Mouse (Mus musculus) heart, postnatal 36 days (tissue): ENCODE measurements around the gene Zfp62. TPM values are rescaled to one million over a fixed set of nuclear protein-coding genes. Genes with fewer than 3 reads are reported as not detected.

Experiments
- DNase-seq, 2 experiments: peaks; one replicate each; pipeline ENCODE4 v3.0.0; 2021 to 2022
- intact Hi-C: fragments of 180-260 bp; cut with DNase I; formaldehyde crosslinking; loops from one replicate; pipeline ENCODE4 v1.15.1; 2025
- total RNA-seq, 2 experiments: library from RNA; stranded (reverse); gene quantifications; 2 replicates each; pipeline ENCODE4 v1.2.3; 2021

The Zfp62 gene
- total RNA-seq, 2 experiments from 2014 or later: 25.8 to 26.8 TPM

- intact Hi-C loops: no loop called here
Measured at GRCm38 (mm10) chr11:49265101-49265500, 62.0 kb downstream of the Zfp62 start.

GRCm38 (mm10) chr11:49266671-49267070 is 63.6 kb downstream of the Zfp62 start:
- intact Hi-C loops: no loop called here
- DNase-seq: no peak

More at GRCm38 (mm10) chr11:49265101-49265500, 62.0 kb downstream of the Zfp62 start:
- no peak for DNase-seq

GRCm38 (mm10) chr11:49267316-49267715 is 64.2 kb downstream of the Zfp62 start:
- intact Hi-C loops: no loop called here

GRCm38 (mm10) chr11:49267970-49268579 is 65.0 kb downstream of the Zfp62 start:
- intact Hi-C loops: no loop called here
- no peak for DNase-seq

More at GRCm38 (mm10) chr11:49267316-49267715, 64.2 kb downstream of the Zfp62 start:
- no peak for DNase-seq

Other genes starting within 250 kb of the Zfp62 start
- gene Olfr56, start 224.4 kb upstream of the Zfp62 start, total RNA-seq: not detected
- gene 9930111J21Rik1, start 223.9 kb upstream of the Zfp62 start, total RNA-seq: 1 to 10 TPM; 5.4 to 6.3 TPM
- gene Gm12185, start 211.1 kb upstream of the Zfp62 start, total RNA-seq: 1 to 10 TPM in 1 of 2 experiments, under 1 TPM in 1; 0.97 to 1.8 TPM
- 1 to 10 TPM; 1.8 to 5.3 TPM for gene Tgtp1, start 209.1 kb upstream of the Zfp62 start, total RNA-seq
- gene 9930111J21Rik2, start 152.1 kb upstream of the Zfp62 start, total RNA-seq: 1 to 10 TPM; 6.0 to 8.0 TPM
- gene Tgtp2, start 139.1 kb upstream of the Zfp62 start, total RNA-seq: 1 to 10 TPM in 1 of 2 experiments, under 1 TPM in 1; 0.28 to 3.8 TPM
- 1 to 10 TPM; 2.3 to 2.7 TPM for gene Ifi47, start 126.7 kb upstream of the Zfp62 start, total RNA-seq
- 1 to 10 TPM; 1.5 TPM for gene Olfr1396, start 88.4 kb upstream of the Zfp62 start, total RNA-seq
- not detected for gene Olfr1395, start 61.0 kb upstream of the Zfp62 start, total RNA-seq
- gene Olfr1394, start 48.9 kb upstream of the Zfp62 start, total RNA-seq: not detected
- 10 to 100 TPM; 34.7 to 38.5 TPM for gene Btnl9, start 16.1 kb upstream of the Zfp62 start, total RNA-seq
- gene Mgat1, start 40.9 kb downstream of the Zfp62 start, total RNA-seq: 10 to 100 TPM; 64.7 to 66.9 TPM
- gene Olfr1393, start 75.0 kb downstream of the Zfp62 start, total RNA-seq: under 1 TPM in 1 of 2 experiments, not detected in 1; 0.19 TPM
- gene Olfr1392, start 82.0 kb downstream of the Zfp62 start, total RNA-seq: not detected
- not detected for gene Olfr10, start 101.4 kb downstream of the Zfp62 start, total RNA-seq
- not detected for gene Olfr1391, start 119.5 kb downstream of the Zfp62 start, total RNA-seq
- not detected for gene Olfr1390, start 131.9 kb downstream of the Zfp62 start, total RNA-seq
- gene Olfr1389, start 219.8 kb downstream of the Zfp62 start, total RNA-seq: not detected
- gene Olfr1388, start 233.3 kb downstream of the Zfp62 start, total RNA-seq: under 1 TPM in 1 of 2 experiments, not detected in 1; 0.22 TPM